Mouse (Mus musculus) heart, adult 2 months (tissue): Measurements from ENCODE around the gene Dop1b.

Experiments used
- CTCF ChIP-seq: fragments of 200-600 bp; IDR thresholded peaks from 2 replicates; pipeline ENCODE4 v1.8.1; 2022; ENCODE audit warnings: antibody characterized with exemption, mild to moderate bottlenecking, moderate library complexity
- EP300 ChIP-seq: fragments of 200-500 bp; IDR thresholded peaks from 2 replicates; pipeline ENCODE4 v1.6.1; 2011; ENCODE audit warnings: low read depth, low read length, control low read depth; ENCODE audit not compliant: insufficient read depth
- POLR2A ChIP-seq: fragments of 200-500 bp; IDR thresholded peaks from 2 replicates; pipeline ENCODE4 v1.6.1; 2011; ENCODE audit warnings: mild to moderate bottlenecking, low read depth, low read length, control low read depth; ENCODE audit not compliant: insufficient read depth

DNA sequence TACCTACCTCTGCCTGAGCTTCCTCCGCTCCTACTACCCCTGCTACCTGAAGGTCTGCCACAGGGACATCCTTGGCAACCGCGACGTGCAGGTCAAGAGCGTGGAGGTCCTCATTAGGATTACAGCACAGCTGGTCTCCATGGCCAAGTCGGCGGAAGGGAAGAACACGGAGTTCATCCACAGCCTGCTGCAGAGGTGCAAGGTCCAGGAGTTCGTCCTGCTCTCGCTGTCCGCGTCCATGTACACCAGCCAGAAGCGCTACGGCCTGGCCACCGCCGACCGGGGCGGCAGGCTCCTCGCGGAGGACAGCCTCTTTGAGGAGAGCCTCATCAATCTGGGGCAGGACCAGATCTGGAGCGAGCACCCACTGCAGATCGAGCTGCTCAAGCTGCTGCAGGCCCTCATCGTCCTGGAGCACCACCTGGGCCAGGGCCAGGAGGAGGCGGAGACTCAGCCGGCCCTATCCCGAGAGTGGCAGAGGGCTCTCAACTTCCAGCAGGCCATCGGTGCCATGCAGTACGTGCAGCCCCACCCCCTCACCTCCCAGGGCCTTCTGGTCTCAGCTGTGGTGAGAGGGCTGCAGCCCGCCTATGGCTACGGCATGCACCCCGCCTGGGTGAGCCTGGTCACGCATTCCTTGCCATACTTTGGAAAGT, 58.7 kb downstream of the Dop1b start:
- no peak for TF ChIP-seq CTCF
- TF ChIP-seq POLR2A: no peak
- TF ChIP-seq EP300: no peak
